Mouse (Mus musculus) kidney, embryonic 15.5 days (tissue): ENCODE measurements around the gene Arrb1. TPM values are rescaled to one million over a fixed set of nuclear protein-coding genes. Genes with fewer than 3 reads are reported as not detected.

Source experiments
- ATAC-seq: fragments of 200-750 bp; cut with Nextera tagmentation; replicated peaks from 2 replicates; pipeline ENCODE4 v1.8.0; 2017; ENCODE audit warnings: moderate TSS enrichment; ENCODE audit not compliant: low FRiP score
- H3K27ac ChIP-seq: fragments of 300-500 bp; sonication (generic); 2 replicates; pipeline ENCODE4 v1.5.1; 2015; ENCODE audit warnings: mild to moderate bottlenecking, inconsistent platforms
- H3K27me3 ChIP-seq: fragments of 300-500 bp; sonication (generic); 2 replicates; pipeline ENCODE4 v1.6.1; 2015; ENCODE audit warnings: inconsistent platforms
- H3K36me3 ChIP-seq: fragments of 300-500 bp; sonication (generic); 2 replicates; pipeline ENCODE4 v1.6.1; 2015; ENCODE audit warnings: inconsistent platforms
- H3K4me1 ChIP-seq: fragments of 300-500 bp; sonication (generic); 2 replicates; pipeline ENCODE4 v1.6.1; 2015; ENCODE audit warnings: inconsistent platforms
- H3K4me2 ChIP-seq: fragments of 300-500 bp; sonication (generic); 2 replicates; pipeline ENCODE4 v1.6.1; 2015; ENCODE audit warnings: moderate library complexity, mild to moderate bottlenecking, inconsistent platforms
- H3K4me3 ChIP-seq: fragments of 300-500 bp; sonication (generic); replicated peaks from 2 replicates; pipeline ENCODE4 v1.5.1; 2015; ENCODE audit warnings: mild to moderate bottlenecking, inconsistent platforms
- H3K9ac ChIP-seq: fragments of 300-500 bp; sonication (generic); 2 replicates; pipeline ENCODE4 v1.6.1; 2015; ENCODE audit warnings: mild to moderate bottlenecking, inconsistent platforms
- H3K9me3 ChIP-seq: fragments of 300-500 bp; sonication (generic); replicated peaks from 2 replicates; pipeline ENCODE4 v1.6.1; 2016; ENCODE audit warnings: inconsistent platforms
- WGBS: fragments of 180-500 bp; shearing (Covaris S2); methylation state at CpG from one replicate; pipeline ENCODE4 v1.1.7; 2015; ENCODE audit warnings: mixed read lengths; 5-methylcytosine and 5-hydroxymethylcytosine counted together
- polyA plus RNA-seq: library from polyadenylated mRNA; unstranded; fragments of >200 nt; fragmentation: Nextera tagmentation; extraction: Ambion mirVana; gene quantifications from 2 replicates; pipeline ENCODE4 v1.2.1, GENCODE M21; 2015

The Arrb1 gene
- polyA plus RNA-seq, 1 experiment from 2014 or later, result 11.7 TPM

GRCm38 (mm10) chr7:99562478-99562877 lies 27.2 kb downstream of the Arrb1 start:
- Histone ChIP-seq H3K4me3 (no peak overlapping the region), H3K4me1 (peaks cover 54% of the 10 kb centered on the region), H3K9me3 (no peaks in the 10 kb centered on the region), H3K4me2 (no peak overlapping the region), H3K27me3 (no peaks in the 10 kb centered on the region), H3K9ac (no peak overlapping the region), H3K36me3 (no peaks in the 10 kb centered on the region), H3K27ac (0 out of 2 replicates have a peak overlapping the region, but pooled peaks have one; percentile 2)
- 16% methylated on average over 5 of the region's 5 CpGs for WGBS
- no peak for ATAC-seq

GRCm38 (mm10) chr7:99563224-99563623 lies 28.0 kb downstream of the Arrb1 start:
- Histone ChIP-seq H3K36me3 (no peaks in the 10 kb centered on the region), H3K27me3 (no peaks in the 10 kb centered on the region), H3K27ac (no peak overlapping the region), H3K9me3 (no peaks in the 10 kb centered on the region), H3K4me1 (peaks cover 54% of the 10 kb centered on the region), H3K4me2 (no peak overlapping the region), H3K4me3 (no peak overlapping the region), H3K9ac (no peak overlapping the region)
- no peak for ATAC-seq
- WGBS, result 71% methylated on average over 7 of the region's 7 CpGs

- Histone ChIP-seq H3K4me1 (peaks cover 67% of the 10 kb centered on the region), H3K27ac (peak overlapping the region; percentile 72), H3K36me3 (no peaks in the 10 kb centered on the region), H3K4me3 (no peak overlapping the region), H3K9me3 (no peaks in the 10 kb centered on the region), H3K27me3 (no peaks in the 10 kb centered on the region), H3K9ac (no peak overlapping the region), H3K4me2 (0 out of 2 replicates have a peak overlapping the region, but pooled peaks have one; percentile 1)
- peak; percentile 31; the same call in 1 of the 2 replicates for ATAC-seq
- 25% methylated on average over 8 of the region's 8 CpGs for WGBS
Measured at GRCm38 (mm10) chr7:99565325-99565881, 30.1 kb downstream of the Arrb1 start.

GRCm38 (mm10) chr7:99570680-99571079 lies 35.4 kb downstream of the Arrb1 start:
- Histone ChIP-seq H3K9ac (peak overlapping the region; percentile 17; the same call in 1 of the 2 replicates), H3K27me3 (no peaks in the 10 kb centered on the region), H3K4me1 (peaks cover 49% of the 10 kb centered on the region), H3K4me3 (peak overlapping the region; percentile 23), H3K36me3 (no peaks in the 10 kb centered on the region), H3K4me2 (peak overlapping the region; percentile 41), H3K9me3 (no peaks in the 10 kb centered on the region), H3K27ac (peak overlapping the region; percentile 76)
- 36% methylated on average over 5 of the region's 5 CpGs for WGBS
- ATAC-seq, result peak; percentile 21; the same call in 1 of the 2 replicates

- H3K4me1 ChIP-seq, result peaks cover 45% of the 10 kb centered on the region
- H3K27ac ChIP-seq, result no peak overlapping the region
- no peak overlapping the region for H3K4me2 ChIP-seq
- H3K27me3 ChIP-seq, result no peaks in the 10 kb centered on the region
- H3K36me3 ChIP-seq, result no peaks in the 10 kb centered on the region
- no peaks in the 10 kb centered on the region for H3K9me3 ChIP-seq
- H3K4me3 ChIP-seq, result no peak overlapping the region
- WGBS, result 29% methylated on average over 10 of the region's 10 CpGs
- no peak for ATAC-seq
- H3K9ac ChIP-seq, result no peak overlapping the region
Measured at GRCm38 (mm10) chr7:99572931-99573330, 37.7 kb downstream of the Arrb1 start.

GRCm38 (mm10) chr7:99573351-99573750 lies 38.1 kb downstream of the Arrb1 start:
- 42% methylated on average over 4 of the region's 4 CpGs for WGBS
- no peak overlapping the region for H3K27ac ChIP-seq
- H3K4me2 ChIP-seq, result no peak overlapping the region
- no peak overlapping the region for H3K4me3 ChIP-seq
- peaks cover 44% of the 10 kb centered on the region for H3K4me1 ChIP-seq
- H3K36me3 ChIP-seq, result no peaks in the 10 kb centered on the region
- no peaks in the 10 kb centered on the region for H3K27me3 ChIP-seq
- H3K9me3 ChIP-seq, result no peaks in the 10 kb centered on the region
- H3K9ac ChIP-seq, result no peak overlapping the region
- no peak for ATAC-seq

- Histone ChIP-seq H3K9me3 (no peaks in the 10 kb centered on the region), H3K4me1 (peaks cover 25% of the 10 kb centered on the region), H3K4me3 (no peak overlapping the region), H3K27ac (no peak overlapping the region), H3K9ac (no peak overlapping the region), H3K4me2 (no peak overlapping the region), H3K36me3 (no peaks in the 10 kb centered on the region), H3K27me3 (no peaks in the 10 kb centered on the region)
- no peak for ATAC-seq
- 70% methylated on average over 3 of the region's 3 CpGs for WGBS
Measured at GRCm38 (mm10) chr7:99578246-99578645, 43.0 kb downstream of the Arrb1 start.

GRCm38 (mm10) chr7:99579491-99580190 lies 44.4 kb downstream of the Arrb1 start:
- Histone ChIP-seq H3K9me3 (no peaks in the 10 kb centered on the region), H3K27ac (0 out of 2 replicates have a peak overlapping the region, but pooled peaks have one; percentile 19), H3K27me3 (no peaks in the 10 kb centered on the region), H3K4me3 (no peak overlapping the region), H3K4me1 (peaks cover 20% of the 10 kb centered on the region), H3K36me3 (peaks cover 6% of the 10 kb centered on the region; the same call in 1 of the 2 replicates), H3K4me2 (peak overlapping the region; percentile 24), H3K9ac (no peak overlapping the region)
- WGBS, result 11% methylated on average over 16 of the region's 16 CpGs
- ATAC-seq, result no peak

- Histone ChIP-seq H3K4me2 (peak overlapping the region; percentile 24; the same call in 1 of the 2 replicates), H3K9ac (no peak overlapping the region), H3K9me3 (no peaks in the 10 kb centered on the region), H3K27me3 (no peaks in the 10 kb centered on the region), H3K27ac (0 out of 2 replicates have a peak overlapping the region, but pooled peaks have one; percentile 19), H3K36me3 (peaks cover 8% of the 10 kb centered on the region; the same call in 1 of the 2 replicates), H3K4me1 (peaks cover 20% of the 10 kb centered on the region), H3K4me3 (no peak overlapping the region)
- ATAC-seq, result no peak
- 43% methylated on average over 6 of the region's 6 CpGs for WGBS
Measured at GRCm38 (mm10) chr7:99580247-99580646, 45.0 kb downstream of the Arrb1 start.

- WGBS, result 76% methylated on average over 7 of the region's 7 CpGs
- no peak for ATAC-seq
- H3K27ac ChIP-seq, result no peak overlapping the region
Measured at GRCm38 (mm10) chr7:99582306-99582705, 47.0 kb downstream of the Arrb1 start.

GRCm38 (mm10) chr7:99582867-99583266 lies 47.6 kb downstream of the Arrb1 start:
- H3K4me1 ChIP-seq, result peaks cover 20% of the 10 kb centered on the region
- H3K4me3 ChIP-seq, result no peak overlapping the region
- no peak for ATAC-seq
- no peaks in the 10 kb centered on the region for H3K9me3 ChIP-seq
- peaks cover 8% of the 10 kb centered on the region; the same call in 1 of the 2 replicates for H3K36me3 ChIP-seq
- H3K4me2 ChIP-seq, result no peak overlapping the region
- H3K9ac ChIP-seq, result no peak overlapping the region
- no peak overlapping the region for H3K27ac ChIP-seq
- H3K27me3 ChIP-seq, result no peaks in the 10 kb centered on the region
- WGBS, result 55% methylated on average over 4 of the region's 4 CpGs

More at GRCm38 (mm10) chr7:99582306-99582705, 47.0 kb downstream of the Arrb1 start:
- Histone ChIP-seq H3K27me3 (no peaks in the 10 kb centered on the region), H3K4me2 (no peak overlapping the region), H3K4me1 (peaks cover 20% of the 10 kb centered on the region), H3K36me3 (peaks cover 8% of the 10 kb centered on the region; the same call in 1 of the 2 replicates), H3K4me3 (no peak overlapping the region), H3K9ac (no peak overlapping the region), H3K9me3 (no peaks in the 10 kb centered on the region)

- Histone ChIP-seq H3K4me1 (peaks cover 20% of the 10 kb centered on the region), H3K9me3 (no peaks in the 10 kb centered on the region), H3K27ac (no peak overlapping the region), H3K4me2 (no peak overlapping the region), H3K9ac (no peak overlapping the region), H3K36me3 (peaks cover 13% of the 10 kb centered on the region; the same call in 1 of the 2 replicates), H3K27me3 (no peaks in the 10 kb centered on the region), H3K4me3 (no peak overlapping the region)
- 83% methylated on average over 5 of the region's 5 CpGs for WGBS
- no peak for ATAC-seq
Measured at GRCm38 (mm10) chr7:99583625-99584024, 48.4 kb downstream of the Arrb1 start.
